Mouse (Mus musculus) mammary gland, adult 2 months (tissue): ENCODE measurements around the gene Ptprz1. TPM values are rescaled to one million over a fixed set of nuclear protein-coding genes. Genes with fewer than 3 reads are reported as not detected.

ENCODE experiments used
- polyA plus RNA-seq: library from polyadenylated mRNA; depleted of rRNA; stranded (reverse); fragments of >200 nt; gene quantifications from 2 replicates; pipeline ENCODE4 v1.2.3, GENCODE M21; 2012; ENCODE audit warnings: low replicate concordance; rRNA removed

The Ptprz1 gene
- 0.39 and 1.1 TPM in 2 replicates for polyA plus RNA-seq

GRCm38 (mm10) chr6:22874781-22875613 is at the start of gene Ptprz1:
Ptprz1 (plus strand) TSS chr6:22875502.

